Mouse (Mus musculus): ENCODE data around the gene Sobp.

Sobp gene

GRCm38 (mm10) chr10:43033481-43034248, 140.7 kb downstream of the Sobp start:
- no peak for DNase-seq (ENCODE audit: low spot score)

GRCm38 (mm10) chr10:43027006-43027405, 147.3 kb downstream of the Sobp start:
- DNase-seq (ENCODE audit: low spot score) = no peak

- DNase-seq (ENCODE audit: low spot score) = no peak
Observed at GRCm38 (mm10) chr10:43023454-43024194, 150.7 kb downstream of the Sobp start.

DNA sequence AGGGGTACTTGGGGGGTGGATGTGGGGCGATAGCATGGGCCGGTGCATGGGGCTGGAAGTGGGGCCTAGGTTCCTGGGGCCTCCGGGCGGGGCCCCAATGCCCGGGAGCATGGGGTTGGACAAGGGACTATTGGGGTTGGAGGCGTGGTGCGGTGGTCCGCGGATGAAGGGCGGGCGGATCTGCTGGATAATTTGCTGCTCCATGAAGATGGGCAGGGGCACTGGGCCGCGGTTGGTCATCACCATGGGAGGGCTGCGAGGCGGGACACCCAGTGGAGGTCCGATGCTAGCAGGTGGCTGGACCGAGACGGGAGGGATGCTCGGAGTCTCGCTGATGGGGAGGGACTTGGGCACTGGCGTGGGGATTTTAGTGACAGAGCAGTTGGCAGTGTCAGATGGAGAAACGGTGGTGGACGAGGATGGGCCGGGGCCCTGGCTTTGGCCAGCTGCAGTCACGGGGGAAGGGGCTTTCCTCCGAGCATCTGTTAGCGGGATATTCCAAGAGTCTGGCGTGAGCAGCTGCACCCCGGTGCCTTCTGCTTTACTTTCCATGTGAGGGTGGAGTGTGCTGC, 152.1 kb downstream of the Sobp start:
- no peak for DNase-seq (ENCODE audit: low spot score)

GRCm38 (mm10) chr10:43021512-43022116, 152.7 kb downstream of the Sobp start:
- DNase-seq (ENCODE audit: low spot score) = peak; percentile 13

GRCm38 (mm10) chr10:43021017-43021416, 153.3 kb downstream of the Sobp start:
- no peak for DNase-seq (ENCODE audit: low spot score)

DNA sequence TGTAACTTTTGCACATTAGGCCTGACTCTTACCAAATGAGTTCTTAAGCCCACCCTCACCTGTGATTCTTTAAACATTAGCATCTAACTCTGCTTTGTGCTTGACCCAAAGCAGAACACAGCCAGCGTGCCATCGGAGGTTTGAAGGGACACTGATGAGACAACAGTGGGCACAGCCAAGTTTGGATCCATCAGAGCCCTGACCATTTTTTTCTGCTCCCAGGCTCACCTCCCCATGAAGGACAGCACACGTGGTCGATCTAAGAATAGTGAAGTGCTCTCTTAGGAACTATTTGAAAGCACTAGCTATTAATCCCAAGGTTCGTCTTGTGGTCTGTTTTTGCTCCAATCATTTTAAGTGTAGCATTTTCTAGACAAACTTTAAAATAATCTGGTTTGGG, 159.5 kb downstream of the Sobp start:
- no peak for DNase-seq (ENCODE audit: low spot score)

DNA sequence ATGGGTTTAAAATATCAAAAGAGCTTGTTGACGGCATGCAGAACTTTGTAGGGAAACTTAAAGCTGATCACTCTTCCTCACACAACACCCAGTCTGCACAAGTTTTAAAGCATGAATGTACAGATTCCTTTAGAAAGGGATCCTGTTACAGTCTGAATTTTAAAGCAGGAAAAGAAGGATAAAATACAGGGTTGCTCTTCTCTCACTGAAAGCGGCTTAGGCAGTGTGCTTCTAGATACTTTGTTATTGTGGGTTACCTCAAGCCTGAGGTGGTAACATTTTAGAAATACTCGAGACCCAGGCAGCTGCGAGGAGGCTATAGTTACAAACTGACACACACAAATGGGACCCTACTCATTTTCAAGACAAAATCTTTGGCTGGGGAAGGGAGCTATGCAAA, 160.0 kb downstream of the Sobp start:
- DNase-seq (ENCODE audit: low spot score) = no peak

DNA sequence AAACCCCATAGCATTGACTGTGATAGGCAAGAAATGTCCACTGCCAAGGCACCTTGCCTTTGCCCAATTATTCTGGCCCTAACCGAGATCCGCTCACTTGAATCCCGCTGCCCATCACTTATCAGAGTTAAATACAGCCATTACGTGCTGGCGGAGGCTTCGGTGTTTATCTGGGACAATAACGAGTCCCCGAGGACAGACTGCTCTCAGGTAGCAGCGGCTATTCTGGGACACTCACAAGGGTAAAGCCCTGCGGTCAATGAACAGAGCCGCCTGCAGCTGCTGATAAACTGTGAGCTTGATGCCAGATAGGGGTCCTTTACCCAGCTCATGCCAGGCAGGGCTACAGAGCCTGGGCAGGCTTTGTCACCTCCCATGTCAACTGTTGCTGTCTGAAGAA, 166.2 kb downstream of the Sobp start:
- no peak for DNase-seq (ENCODE audit: low spot score)

GRCm38 (mm10) chr10:43006534-43006933, 167.8 kb downstream of the Sobp start:
- no peak for DNase-seq (ENCODE audit: low spot score)

- no peak for DNase-seq (ENCODE audit: low spot score)
Observed at GRCm38 (mm10) chr10:43005677-43006076, 168.7 kb downstream of the Sobp start.

- no peak for DNase-seq (ENCODE audit: low spot score)
Observed at GRCm38 (mm10) chr10:43005031-43005430, 169.3 kb downstream of the Sobp start.

GRCm38 (mm10) chr10:43004174-43004734, 170.1 kb downstream of the Sobp start:
- DNase-seq (ENCODE audit: low spot score) = no peak

DNA sequence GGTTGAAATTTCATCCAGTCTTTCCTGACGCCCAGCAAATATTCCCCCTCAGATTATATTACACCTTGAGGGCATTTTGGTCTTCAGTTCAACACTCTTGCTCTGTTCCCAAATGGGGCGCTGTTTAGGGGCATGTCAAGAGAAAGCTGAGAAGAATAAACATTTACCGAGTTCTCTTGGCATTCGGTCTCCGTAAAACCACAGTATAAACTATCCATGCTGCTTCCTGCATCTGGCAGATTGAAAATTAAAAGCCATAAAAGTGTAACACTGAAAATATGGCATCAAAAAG, 170.9 kb downstream of the Sobp start:
- no peak for DNase-seq (ENCODE audit: low spot score)

DNA sequence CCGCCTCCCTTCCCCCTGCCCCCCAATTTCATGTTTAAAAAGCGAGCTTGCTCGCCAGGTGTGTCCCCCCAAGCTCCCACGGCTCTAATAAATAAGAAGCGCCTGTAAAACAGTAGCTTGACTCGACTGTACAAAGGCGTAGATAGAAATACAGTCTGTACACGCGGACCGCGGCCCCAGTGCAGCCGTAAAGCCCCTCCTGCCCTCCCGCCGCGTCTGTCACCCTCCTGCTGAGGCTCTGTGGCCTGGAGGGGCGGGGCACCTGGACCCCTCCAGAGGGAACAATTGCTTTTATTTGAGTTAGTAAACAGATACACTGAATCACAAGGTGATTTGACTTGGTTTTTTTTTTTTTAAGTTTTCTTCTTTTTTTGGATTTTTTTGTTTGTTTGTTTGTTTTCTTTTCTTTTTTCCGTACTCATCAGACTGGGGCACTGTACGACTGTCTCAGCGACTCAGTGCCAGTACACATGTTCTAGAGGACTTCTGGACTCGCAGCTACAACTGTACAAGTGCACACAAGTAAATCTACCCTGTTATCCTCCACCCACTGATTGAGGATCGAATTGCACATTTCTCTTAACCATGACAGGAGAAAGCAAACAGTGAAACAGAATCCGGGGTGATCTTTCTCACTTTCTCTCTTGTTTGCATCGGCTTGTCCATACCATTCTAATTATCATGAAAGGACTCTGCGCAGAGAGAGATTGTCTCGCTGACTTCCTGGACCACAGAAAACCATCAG, 171.4 kb downstream of the Sobp start:
- no peak for DNase-seq (ENCODE audit: low spot score)

DNA sequence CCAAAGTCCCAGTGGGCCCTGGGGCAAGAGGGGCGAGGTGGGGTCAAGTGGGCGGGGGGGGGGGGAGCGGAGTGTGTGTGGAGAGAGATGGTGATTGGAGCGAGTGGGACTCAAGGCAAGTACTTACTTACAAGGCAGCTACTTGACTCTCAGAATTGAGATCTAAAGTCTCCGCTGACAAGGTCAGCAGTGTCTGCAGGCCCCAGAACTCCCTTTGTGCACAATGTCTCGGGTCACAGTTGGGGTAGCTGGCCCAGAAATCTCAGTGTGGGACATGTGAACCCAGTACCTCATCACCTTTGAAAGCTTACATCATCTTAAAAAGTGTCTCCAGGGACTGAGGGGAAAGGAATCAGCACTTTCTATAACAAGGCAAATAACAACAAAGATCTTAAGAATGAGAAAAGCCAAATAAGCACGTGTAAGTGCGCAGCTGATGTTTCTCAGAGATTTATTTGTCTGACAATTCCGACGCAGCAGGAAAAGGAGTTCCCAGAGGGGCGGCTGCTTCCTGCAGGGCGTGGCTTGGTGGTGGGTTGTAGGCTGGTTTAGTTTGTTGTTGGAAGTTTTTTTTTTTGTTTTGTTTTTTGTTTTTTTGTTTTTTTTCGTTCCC, 172.2 kb downstream of the Sobp start:
- no peak for DNase-seq (ENCODE audit: low spot score)

GRCm38 (mm10) chr10:43001433-43001832, 172.9 kb downstream of the Sobp start:
- no peak for DNase-seq (ENCODE audit: low spot score)

DNA sequence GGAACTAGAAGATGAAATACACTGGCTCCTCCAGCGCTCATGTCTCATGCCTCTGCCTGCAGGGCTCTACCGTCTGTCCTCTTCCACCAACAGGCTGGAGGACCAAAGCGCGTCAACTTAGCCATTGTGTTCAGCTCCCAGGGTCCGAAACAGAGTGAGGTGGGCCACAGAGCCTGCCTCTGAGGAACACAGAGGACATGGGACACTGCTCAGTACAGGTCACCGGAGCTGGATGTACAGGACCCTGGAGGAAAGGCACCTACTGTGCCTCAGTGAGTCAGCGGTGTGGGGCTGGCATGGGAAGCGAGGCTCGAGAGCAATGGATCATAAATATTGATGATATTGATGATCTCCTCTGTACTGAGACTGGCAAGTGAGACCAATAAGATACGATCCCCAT, 175.0 kb downstream of the Sobp start:
- no peak for DNase-seq (ENCODE audit: low spot score)

DNA sequence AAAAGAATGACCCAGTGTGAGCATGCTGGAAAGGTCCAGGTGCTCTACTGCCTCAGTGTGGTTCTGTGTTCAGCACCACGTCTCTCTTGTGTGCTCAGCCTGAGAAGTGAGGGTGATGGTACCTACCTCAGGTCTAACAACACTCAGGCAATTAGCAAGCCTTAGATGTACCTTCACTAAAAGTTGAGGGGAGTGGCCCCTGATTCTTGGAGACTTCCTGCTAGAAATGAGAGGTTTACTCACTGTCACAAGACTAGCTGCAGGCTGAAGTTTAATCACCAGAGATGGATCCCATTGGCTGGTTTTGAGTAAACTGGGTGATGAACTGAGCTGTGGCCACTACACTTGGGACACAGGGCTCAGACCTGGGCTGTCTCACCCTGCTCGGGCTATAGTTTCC, 177.1 kb downstream of the Sobp start:
- no peak for DNase-seq (ENCODE audit: low spot score)

DNA sequence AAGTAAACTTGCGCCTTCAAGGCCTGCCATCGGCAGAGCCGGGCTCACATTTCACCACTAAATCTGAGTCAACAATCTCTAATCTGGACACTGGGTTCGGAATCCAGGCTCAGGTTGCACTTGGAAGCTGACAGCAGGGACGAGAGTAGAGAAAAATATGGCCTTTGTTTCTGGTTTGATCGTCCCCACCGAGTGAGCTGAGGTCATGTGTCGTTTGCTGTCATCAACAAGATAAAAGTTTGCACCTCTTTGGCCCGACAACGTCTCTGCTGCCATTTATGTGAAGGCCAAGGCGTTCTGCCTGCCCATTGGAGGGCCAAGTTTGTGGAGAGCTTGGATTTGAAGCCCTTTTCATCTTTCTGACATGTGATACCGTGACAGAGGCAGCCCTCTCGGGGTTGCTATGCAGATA, 178.8 kb downstream of the Sobp start:
- no peak for DNase-seq (ENCODE audit: low spot score)

- DNase-seq (ENCODE audit: low spot score) = no peak
Observed at GRCm38 (mm10) chr10:42994331-42994782, 180.0 kb downstream of the Sobp start.

Data from ovary, postnatal 14 days (tissue).